Mouse (Mus musculus) liver, adult 2 months (tissue): ENCODE data around the gene Atp13a1.

Experiments used
- CTCF ChIP-seq: fragments of 200-500 bp; IDR thresholded peaks from 2 replicates; pipeline ENCODE4 v1.5.1; 2011; ENCODE audit warnings: low read depth, low read length, control low read depth
- POLR2A ChIP-seq: fragments of 200-500 bp; IDR thresholded peaks from 2 replicates; pipeline ENCODE4 v1.6.1; 2011; ENCODE audit warnings: low read length, control low read depth; ENCODE audit not compliant: insufficient read depth; ENCODE audit errors: extremely low read depth

GRCm38 (mm10) chr8:69809820-69810219 lies 18.9 kb downstream of the Atp13a1 start:
- TF ChIP-seq CTCF: no peak
- TF ChIP-seq POLR2A: no peak
